Mouse (Mus musculus): ENCODE results near the gene Gtf2f1. TPM values are rescaled to one million over a fixed set of nuclear protein-coding genes. Genes with fewer than 3 reads are reported as not detected.
"Not testable (repeated sequence)": the region's sequence is repeated elsewhere in the genome, so short reads cannot be mapped to it uniquely, and the experiment has no call there.

The Gtf2f1 gene
- 32.8 and 35.1 TPM in 2 replicates for polyA plus RNA-seq (2015; fragmentation: Nextera tagmentation; extraction: Ambion mirVana)

DNA sequence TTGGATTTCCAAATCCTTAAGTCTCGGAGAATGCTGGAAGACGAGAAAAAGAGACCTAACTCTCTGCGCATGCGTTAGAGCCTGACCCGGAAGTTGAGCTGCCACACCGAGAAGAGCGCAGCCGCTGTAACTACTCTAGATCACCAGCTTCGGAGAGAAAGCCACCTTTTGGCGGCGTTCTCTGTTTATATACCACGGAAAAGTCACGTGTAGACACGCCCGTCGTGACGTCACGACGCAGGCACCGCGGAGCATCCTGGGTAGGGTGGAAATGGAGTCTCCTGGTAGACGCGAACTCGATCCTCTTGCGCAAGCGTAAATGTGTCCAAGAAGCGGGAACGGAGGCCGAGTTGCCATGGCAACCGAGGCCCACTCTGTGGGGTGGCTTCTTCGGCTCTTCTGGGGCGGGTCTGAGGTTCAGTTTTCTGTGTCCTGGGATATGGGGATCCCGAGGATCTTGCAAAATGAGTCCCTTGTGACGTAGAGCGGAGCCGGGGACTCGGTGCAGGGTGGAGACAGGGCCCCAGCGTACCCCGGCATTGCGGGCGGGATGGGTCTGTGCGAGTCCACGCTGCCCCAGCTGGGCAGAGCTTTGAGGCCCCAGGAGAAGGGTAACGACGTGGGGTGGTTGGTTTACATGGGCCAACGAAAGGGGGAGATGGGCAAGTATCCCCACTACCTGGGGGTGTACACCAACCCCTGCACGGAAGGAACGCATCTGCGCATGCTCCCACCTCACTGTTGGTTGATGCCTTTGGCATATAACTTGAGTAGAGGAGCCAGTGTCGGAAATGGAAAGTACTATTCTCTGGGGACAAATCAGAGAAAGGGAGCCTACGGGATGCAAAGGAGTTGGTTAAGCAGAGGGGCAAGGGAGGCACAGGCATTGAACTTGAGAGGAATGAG, at the start of gene Gtf2f1, which contains the start of gene Gm17949:
Gtf2f1 (minus strand) TSS at position 53 of the 906 bp plus-strand sequence.
Gm17949 (plus strand) TSS at position 234 of the 906 bp plus-strand sequence.
- H3K27me3 ChIP-seq (replicated peaks): no peaks in the 10 kb centered on the region
- WGBS: under 1% methylated on average over 51 of the region's 51 CpGs

DNA sequence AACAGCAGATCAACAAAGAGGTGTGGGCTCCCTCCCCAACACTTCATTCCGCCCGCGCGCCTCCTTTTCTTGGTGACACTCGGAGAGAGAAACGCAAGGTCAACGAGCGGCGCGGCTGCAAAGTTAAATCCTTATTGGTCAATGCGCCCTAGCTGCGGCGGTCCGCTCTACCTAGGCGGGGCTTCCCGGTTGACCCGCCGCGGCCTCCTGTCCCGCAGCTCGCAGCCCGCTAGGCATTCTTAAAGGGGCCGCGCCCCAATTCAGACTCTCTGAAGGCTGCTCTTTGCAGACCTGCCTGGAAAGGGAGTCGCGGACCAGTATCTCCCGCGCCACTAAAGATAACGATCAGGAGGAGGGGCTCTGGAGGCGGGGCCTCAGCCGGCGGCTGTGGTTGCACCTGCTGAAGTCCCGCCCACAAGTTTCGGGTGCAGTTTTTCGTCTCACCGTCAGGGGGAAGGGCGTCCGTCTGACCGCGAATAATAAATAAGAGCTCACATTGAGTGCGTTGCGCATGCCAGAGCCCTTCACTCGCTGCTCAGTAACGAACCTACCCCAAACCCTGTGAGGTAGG, 49.2 kb upstream of the Gtf2f1 start:
- Histone ChIP-seq H3K9me3 (no peaks in the 10 kb centered on the region), H3K27ac (replicated peaks) (peak overlapping the region; percentile 67), H3K4me1 (peaks cover 33% of the 10 kb centered on the region), H3K4me2 (peak overlapping the region; percentile 74), H3K9ac (peak overlapping the region; percentile 90), H3K4me3 (peak overlapping the region; percentile 85), H3K36me3 (peaks cover 20% of the 10 kb centered on the region), H3K27me3 (replicated peaks) (peaks cover 45% of the 10 kb centered on the region)
- WGBS: under 1% methylated on average over 44 of the region's 44 CpGs
- peak; percentile 85 for ATAC-seq (ENCODE audit: extremely low read depth, insufficient number of reproducible peaks, low FRiP score, low TSS enrichment)

More for the DNA sequence above, at the start of gene Gtf2f1, which contains the start of gene Gm17949:
- Histone ChIP-seq H3K9me3 (no peaks in the 10 kb centered on the region), H3K36me3 (peaks cover 31% of the 10 kb centered on the region), H3K4me3 (peak within 1 kb of the TSS; percentile 74), H3K4me1 (peaks cover 20% of the 10 kb centered on the region), H3K4me2 (peak within 1 kb of the TSS; percentile 75), H3K27ac (replicated peaks) (peak within 1 kb of the TSS; percentile 85), H3K9ac (peak within 1 kb of the TSS; percentile 83)
- peak; percentile 88 for ATAC-seq (ENCODE audit: extremely low read depth, insufficient number of reproducible peaks, low FRiP score, low TSS enrichment)

DNA sequence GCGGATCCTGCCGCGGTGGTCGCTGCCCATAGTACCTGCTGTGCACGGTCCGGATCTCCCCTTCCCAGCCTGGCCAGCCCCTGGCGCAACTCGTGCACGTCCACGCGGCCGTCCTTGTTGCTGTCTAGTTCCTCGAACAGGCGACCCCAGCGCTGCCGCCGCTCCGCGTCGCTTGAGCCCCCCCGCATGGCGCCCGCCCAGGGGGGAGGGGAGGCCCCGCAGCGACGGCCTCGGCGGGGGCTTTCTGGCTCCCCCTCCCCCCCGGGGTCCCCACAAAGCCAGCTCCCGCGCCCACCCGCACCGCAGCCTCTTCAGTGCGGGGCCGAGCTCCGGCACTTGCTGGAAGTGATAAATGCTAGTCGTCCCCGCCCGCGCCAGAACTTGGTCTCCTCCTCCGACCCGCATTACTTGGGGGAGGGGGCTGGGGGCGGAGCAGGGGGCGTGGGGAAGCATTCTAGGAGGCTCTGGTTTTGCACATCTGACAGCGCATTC, 48.4 kb upstream of the Gtf2f1 start, which contains the start of gene Slc25a23:
Slc25a23 (minus strand) TSS at position 378 of the 492 bp plus-strand sequence.
- Histone ChIP-seq H3K4me1 (peaks cover 33% of the 10 kb centered on the region), H3K4me3 (peak within 1 kb of the TSS; percentile 85), H3K27me3 (replicated peaks) (peaks cover 37% of the 10 kb centered on the region), H3K4me2 (peak within 1 kb of the TSS; percentile 74), H3K9ac (peak within 1 kb of the TSS; percentile 90), H3K36me3 (peaks cover 27% of the 10 kb centered on the region), H3K9me3 (no peaks in the 10 kb centered on the region), H3K27ac (replicated peaks) (peak within 1 kb of the TSS; percentile 67)
- peak; percentile 17; the same call in 1 of the 2 replicates for ATAC-seq (ENCODE audit: extremely low read depth, insufficient number of reproducible peaks, low FRiP score, low TSS enrichment)
- under 1% methylated on average over 39 of the region's 45 CpGs for WGBS

DNA sequence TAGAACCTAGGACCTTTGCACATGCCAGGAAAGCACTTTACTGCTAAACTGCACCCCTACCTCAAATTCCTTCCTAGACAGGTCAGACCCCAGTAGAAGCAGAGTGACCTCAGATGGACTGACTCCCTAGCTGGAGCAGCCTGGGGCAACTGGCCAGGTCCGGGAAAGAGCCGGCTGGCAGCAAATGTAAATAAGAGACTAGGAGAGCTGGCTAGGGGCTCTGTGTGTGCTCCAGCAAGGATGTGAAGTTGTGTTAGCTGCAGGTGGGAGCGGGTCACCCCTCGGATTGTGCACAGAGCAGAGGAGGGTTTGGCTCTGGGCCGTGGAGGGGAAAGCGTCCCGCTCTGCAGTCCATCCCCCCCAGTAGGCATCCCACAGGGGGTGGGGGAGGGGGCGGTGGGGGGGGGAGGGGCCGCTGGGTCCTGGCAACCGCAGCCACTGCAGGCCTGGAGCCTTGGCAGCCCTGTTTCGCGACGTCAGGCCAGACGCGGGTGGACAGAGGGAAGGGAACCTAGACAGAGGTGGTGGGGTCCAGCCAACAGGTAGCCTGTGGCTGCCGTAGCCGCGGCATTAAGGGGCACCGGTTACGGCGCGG, 47.9 kb upstream of the Gtf2f1 start, which contains the start of gene Crb3:
Crb3 (plus strand) TSS at position 215 of the 595 bp plus-strand sequence.
- WGBS: under 1% methylated on average over 12 of the region's 22 CpGs
- H3K27me3 ChIP-seq (replicated peaks): peaks cover 31% of the 10 kb centered on the region
- H3K4me3 ChIP-seq: peak within 1 kb of the TSS; percentile 85
- peak within 1 kb of the TSS; percentile 67 for H3K27ac ChIP-seq (replicated peaks)
- peaks cover 33% of the 10 kb centered on the region for H3K4me1 ChIP-seq
- ATAC-seq (ENCODE audit: extremely low read depth, insufficient number of reproducible peaks, low FRiP score, low TSS enrichment): no peak
- peaks cover 33% of the 10 kb centered on the region for H3K36me3 ChIP-seq
- peak within 1 kb of the TSS; percentile 74 for H3K4me2 ChIP-seq
- peak within 1 kb of the TSS; percentile 90 for H3K9ac ChIP-seq
- H3K9me3 ChIP-seq: no peaks in the 10 kb centered on the region

DNA sequence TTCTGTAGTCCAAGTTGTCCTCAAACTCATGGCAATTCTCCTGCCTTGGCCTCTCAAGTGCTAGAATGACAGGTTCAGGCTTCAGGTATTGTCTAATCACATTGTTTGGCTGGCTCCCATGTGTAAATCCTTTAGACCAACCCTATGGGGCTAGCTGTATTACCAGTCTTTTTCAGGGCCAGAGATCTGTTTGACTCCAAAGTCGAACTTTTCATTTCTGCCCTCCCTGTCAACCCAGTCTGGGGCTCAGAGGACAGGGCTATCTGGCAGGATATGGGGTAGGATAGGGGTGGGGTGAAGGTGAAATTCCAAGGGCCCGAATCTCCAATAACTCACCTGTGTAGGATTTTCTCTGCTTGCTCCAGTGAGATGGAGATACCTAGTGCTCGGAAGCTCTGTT, 45.2 kb upstream of the Gtf2f1 start:
- peaks cover 60% of the 10 kb centered on the region for H3K36me3 ChIP-seq

DNA sequence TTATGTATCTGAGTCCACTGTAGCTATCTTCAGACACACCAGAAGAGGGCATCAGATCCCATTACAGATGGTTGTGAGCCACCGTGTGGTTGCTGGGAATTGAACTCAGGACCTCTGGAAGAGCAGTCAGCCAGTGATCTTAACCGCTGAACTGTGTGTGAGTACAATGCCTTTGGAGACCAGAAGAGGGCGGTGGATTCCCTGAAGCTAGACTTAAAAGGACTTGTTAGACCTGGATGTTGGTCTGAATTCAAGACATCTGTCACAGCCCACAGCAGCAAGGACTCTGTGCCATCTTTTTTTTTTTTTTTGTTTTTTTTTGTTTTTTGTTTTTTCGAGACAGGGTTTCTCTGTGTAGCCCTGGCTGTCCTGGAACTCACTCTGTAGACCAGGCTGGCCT, 40.6 kb upstream of the Gtf2f1 start:
- 83% methylated on average over 4 of the region's 4 CpGs for WGBS
- ATAC-seq (ENCODE audit: extremely low read depth, insufficient number of reproducible peaks, low FRiP score, low TSS enrichment); H3K27me3 ChIP-seq (replicated peaks); H3K27ac ChIP-seq (replicated peaks); H3K9me3 ChIP-seq; H3K4me2 ChIP-seq; H3K4me3 ChIP-seq; H3K9ac ChIP-seq; H3K4me1 ChIP-seq: not testable (repeated sequence)
- H3K36me3 ChIP-seq: peaks cover 80% of the 10 kb centered on the region

More for the DNA sequence above, 45.2 kb upstream of the Gtf2f1 start:
- H3K9ac ChIP-seq: no peak overlapping the region
- 77% methylated on average over 3 of the region's 3 CpGs for WGBS
- no peak overlapping the region for H3K4me2 ChIP-seq
- no peak overlapping the region for H3K27ac ChIP-seq (replicated peaks)
- no peak overlapping the region for H3K4me3 ChIP-seq
- H3K9me3 ChIP-seq: no peaks in the 10 kb centered on the region
- peaks cover 22% of the 10 kb centered on the region for H3K4me1 ChIP-seq
- no peak for ATAC-seq (ENCODE audit: extremely low read depth, insufficient number of reproducible peaks, low FRiP score, low TSS enrichment)
- peaks cover 5% of the 10 kb centered on the region for H3K27me3 ChIP-seq (replicated peaks)

DNA sequence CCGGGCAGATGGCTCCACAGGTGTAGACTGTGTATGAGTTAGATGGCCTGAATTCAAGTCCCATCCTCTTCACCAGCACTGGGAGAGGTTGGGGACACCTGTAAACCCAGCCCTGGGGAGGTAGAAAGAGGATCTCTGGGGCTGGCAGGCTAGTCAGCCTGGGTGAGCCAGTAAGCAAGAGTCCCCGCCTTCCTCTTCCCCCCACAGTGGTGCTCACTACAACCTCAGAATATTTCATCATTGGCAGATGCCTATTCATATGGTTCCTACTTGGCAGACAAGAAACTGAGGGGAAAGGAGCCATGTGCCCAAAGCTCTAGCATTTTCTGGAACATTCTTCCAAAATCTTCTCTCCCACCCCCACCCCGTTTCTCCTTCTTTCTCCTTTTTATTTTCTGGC, 37.7 kb upstream of the Gtf2f1 start:
- H3K9ac ChIP-seq: no peak overlapping the region
- no peak overlapping the region for H3K4me2 ChIP-seq
- WGBS: 91% methylated on average over 3 of the region's 3 CpGs
- no peak for ATAC-seq (ENCODE audit: extremely low read depth, insufficient number of reproducible peaks, low FRiP score, low TSS enrichment)
- H3K4me1 ChIP-seq: no peaks in the 10 kb centered on the region
- H3K9me3 ChIP-seq: no peaks in the 10 kb centered on the region
- H3K27ac ChIP-seq (replicated peaks): no peak overlapping the region
- no peaks in the 10 kb centered on the region for H3K27me3 ChIP-seq (replicated peaks)
- H3K36me3 ChIP-seq: peaks cover 70% of the 10 kb centered on the region
- H3K4me3 ChIP-seq: no peak overlapping the region

DNA sequence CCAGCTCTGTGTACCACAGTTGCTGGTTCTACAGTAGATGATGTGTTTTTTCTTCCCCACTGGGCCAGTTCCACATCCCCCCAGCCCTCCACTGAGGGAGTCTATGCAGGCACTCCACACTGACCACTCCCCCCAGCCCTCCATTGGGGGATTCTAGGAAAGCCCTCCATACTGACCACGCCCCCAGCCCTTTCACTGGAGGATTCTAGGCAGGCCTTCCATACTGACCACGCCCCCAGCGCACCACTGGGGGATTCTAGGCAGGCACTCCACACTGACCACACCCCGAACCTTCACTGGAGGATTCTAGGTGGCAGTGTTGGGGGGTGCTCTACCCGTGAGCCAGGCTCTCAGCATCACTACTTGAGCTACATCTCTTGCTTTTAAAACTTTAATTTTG, 36.3 kb upstream of the Gtf2f1 start:
- Histone ChIP-seq H3K4me1 (peaks cover 6% of the 10 kb centered on the region), H3K9ac (no peak overlapping the region), H3K27me3 (replicated peaks) (no peaks in the 10 kb centered on the region), H3K4me3 (no peak overlapping the region), H3K4me2 (no peak overlapping the region), H3K9me3 (no peaks in the 10 kb centered on the region), H3K36me3 (peaks cover 56% of the 10 kb centered on the region), H3K27ac (replicated peaks) (no peak overlapping the region)
- 25% methylated on average over 5 of the region's 5 CpGs for WGBS
- ATAC-seq (ENCODE audit: extremely low read depth, insufficient number of reproducible peaks, low FRiP score, low TSS enrichment): no peak

DNA sequence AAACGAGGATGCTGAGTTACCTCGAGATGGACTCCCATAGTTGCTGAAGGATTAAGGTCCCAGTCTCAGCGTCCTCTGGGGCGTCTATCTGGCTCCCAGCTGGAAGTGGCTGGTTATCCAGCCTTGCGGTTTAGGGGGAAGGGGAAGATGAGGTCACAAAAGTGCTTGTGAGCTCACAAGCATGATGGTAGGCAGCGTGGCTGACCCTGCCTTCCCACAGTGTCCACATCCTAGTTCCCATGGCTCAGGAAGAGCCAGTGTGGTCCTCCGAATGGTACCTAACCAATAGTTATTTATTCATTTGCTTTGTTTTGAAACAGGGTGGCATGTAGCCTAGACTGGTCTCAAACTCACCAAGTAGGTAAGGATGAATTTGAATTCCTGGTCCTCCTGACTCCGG, 30.5 kb upstream of the Gtf2f1 start, which contains the start of gene Slc25a41:
Slc25a41 (minus strand) TSS at position 101 of the 400 bp plus-strand sequence.
- Histone ChIP-seq H3K36me3 (peaks cover 17% of the 10 kb centered on the region), H3K9me3 (no peaks in the 10 kb centered on the region), H3K9ac (no peak within 1 kb of the TSS), H3K4me2 (no peak within 1 kb of the TSS), H3K27ac (replicated peaks) (no peak within 1 kb of the TSS), H3K27me3 (replicated peaks) (peaks cover 40% of the 10 kb centered on the region), H3K4me1 (peaks cover 7% of the 10 kb centered on the region), H3K4me3 (no peak within 1 kb of the TSS)
- 64% methylated on average over 8 of the region's 8 CpGs for WGBS
- ATAC-seq (ENCODE audit: extremely low read depth, insufficient number of reproducible peaks, low FRiP score, low TSS enrichment): no peak

DNA sequence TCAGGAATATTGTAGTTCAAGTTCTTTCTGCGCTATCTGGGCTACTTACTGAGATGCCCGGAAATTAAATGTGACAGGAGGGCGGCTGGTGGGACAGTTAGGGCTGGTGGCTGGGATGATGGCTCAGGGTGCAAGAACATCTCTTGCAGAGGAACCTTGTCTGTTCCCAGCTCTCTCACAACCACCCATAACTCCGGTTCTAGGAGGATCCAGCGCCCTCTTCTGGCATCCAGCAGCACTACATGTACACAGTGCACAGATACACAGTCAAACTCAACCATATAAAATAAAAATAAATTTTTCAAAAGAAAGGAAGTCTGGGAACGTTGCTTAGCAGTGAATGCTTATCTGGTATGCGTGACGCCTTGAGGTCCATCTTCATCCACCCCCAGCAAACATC, 27.9 kb upstream of the Gtf2f1 start:
- no peak overlapping the region for H3K27ac ChIP-seq (replicated peaks)
- H3K9me3 ChIP-seq: no peaks in the 10 kb centered on the region
- no peak overlapping the region for H3K9ac ChIP-seq
- no peak for ATAC-seq (ENCODE audit: extremely low read depth, insufficient number of reproducible peaks, low FRiP score, low TSS enrichment)
- H3K27me3 ChIP-seq (replicated peaks): peaks cover 42% of the 10 kb centered on the region
- 0 out of 2 replicates have a peak overlapping the region, but pooled peaks have one; percentile 9 for H3K4me3 ChIP-seq
- no peak overlapping the region for H3K4me2 ChIP-seq
- H3K4me1 ChIP-seq: peaks cover 7% of the 10 kb centered on the region
- 36% methylated on average over 8 of the region's 8 CpGs for WGBS
- H3K36me3 ChIP-seq: no peaks in the 10 kb centered on the region

DNA sequence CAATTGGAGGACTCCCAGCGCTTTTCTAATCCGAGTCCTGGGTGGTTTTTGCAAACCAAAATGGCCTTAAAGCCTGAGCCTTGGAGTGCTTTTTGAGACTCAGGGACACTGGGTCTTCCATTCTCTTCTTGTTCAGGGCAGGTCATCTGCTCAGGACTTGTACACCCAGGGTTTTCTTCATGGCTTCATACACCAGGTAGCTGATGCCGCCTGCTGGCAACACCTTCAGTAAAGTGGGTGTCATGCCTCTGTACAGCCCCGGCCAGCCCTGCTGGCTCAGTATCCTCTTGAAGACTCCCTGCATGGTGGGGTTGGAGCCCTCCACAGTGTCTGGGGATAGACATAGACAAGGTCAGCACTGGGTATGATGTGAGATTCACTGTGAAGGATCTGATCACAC, 21.8 kb upstream of the Gtf2f1 start:
- Histone ChIP-seq H3K4me2 (peak overlapping the region; percentile 73; the same call in 1 of the 2 replicates), H3K36me3 (peaks cover 12% of the 10 kb centered on the region), H3K9me3 (no peaks in the 10 kb centered on the region), H3K4me3 (no peak overlapping the region; the same call in 1 of the 2 replicates), H3K4me1 (peaks cover 23% of the 10 kb centered on the region), H3K9ac (no peak overlapping the region), H3K27ac (replicated peaks) (no peak overlapping the region), H3K27me3 (replicated peaks) (peaks cover 15% of the 10 kb centered on the region)
- 85% methylated on average over 4 of the region's 4 CpGs for WGBS
- no peak for ATAC-seq (ENCODE audit: extremely low read depth, insufficient number of reproducible peaks, low FRiP score, low TSS enrichment)

Measured in heart, embryonic 13.5 days (tissue).